Mouse (Mus musculus): ENCODE results near the gene Btaf1.
"Not testable (repeated sequence)": the region's sequence is repeated elsewhere in the genome, so short reads cannot be mapped to it uniquely, and the experiment has no call there.

Gene Btaf1

GRCm38 (mm10) chr19:36922015-36922414 lies 3.9 kb upstream of the Btaf1 start:
- DNase-seq (ENCODE audit: extremely low spot score, low read depth, low spot score), result no peak

- no peak for DNase-seq (ENCODE audit: extremely low spot score, low read depth, low spot score)
Observed at GRCm38 (mm10) chr19:36922936-36923335, 2.9 kb upstream of the Btaf1 start.

- DNase-seq (ENCODE audit: extremely low spot score, low read depth, low spot score), result no peak
Observed at GRCm38 (mm10) chr19:36926553-36927236, 816 bp downstream of the Btaf1 start.

GRCm38 (mm10) chr19:36927800-36928361 lies 2.0 kb downstream of the Btaf1 start:
- DNase-seq (ENCODE audit: extremely low spot score, low read depth, low spot score), result no peak

GRCm38 (mm10) chr19:36929816-36930215 lies 3.9 kb downstream of the Btaf1 start:
- DNase-seq (ENCODE audit: extremely low spot score, low read depth, low spot score), result no peak

GRCm38 (mm10) chr19:36932097-36932496 lies 6.2 kb downstream of the Btaf1 start:
- DNase-seq (ENCODE audit: extremely low spot score, low read depth, low spot score), result no peak

GRCm38 (mm10) chr19:36932613-36933012 lies 6.7 kb downstream of the Btaf1 start:
- DNase-seq (ENCODE audit: extremely low spot score, low read depth, low spot score), result no peak

- DNase-seq (ENCODE audit: extremely low spot score, low read depth, low spot score), result no peak
Observed at GRCm38 (mm10) chr19:36936285-36936684, 10.4 kb downstream of the Btaf1 start.

GRCm38 (mm10) chr19:36938008-36938407 lies 12.1 kb downstream of the Btaf1 start:
- no peak for DNase-seq (ENCODE audit: extremely low spot score, low read depth, low spot score)

GRCm38 (mm10) chr19:36940064-36940463 lies 14.2 kb downstream of the Btaf1 start:
- no peak for DNase-seq (ENCODE audit: extremely low spot score, low read depth, low spot score)

GRCm38 (mm10) chr19:36953637-36954206 lies 27.8 kb downstream of the Btaf1 start:
- DNase-seq (ENCODE audit: extremely low spot score, low read depth, low spot score), result no peak

- DNase-seq (ENCODE audit: extremely low spot score, low read depth, low spot score), result no peak
Observed at GRCm38 (mm10) chr19:36958331-36958730, 32.5 kb downstream of the Btaf1 start.

GRCm38 (mm10) chr19:36961320-36961719 lies 35.4 kb downstream of the Btaf1 start:
- DNase-seq (ENCODE audit: extremely low spot score, low read depth, low spot score), result no peak

- DNase-seq (ENCODE audit: extremely low spot score, low read depth, low spot score), result not testable (repeated sequence)
Observed at GRCm38 (mm10) chr19:36962544-36963260, 36.8 kb downstream of the Btaf1 start.

- DNase-seq (ENCODE audit: extremely low spot score, low read depth, low spot score), result no peak
Observed at GRCm38 (mm10) chr19:37004557-37004956, 78.7 kb downstream of the Btaf1 start.

- DNase-seq (ENCODE audit: extremely low spot score, low read depth, low spot score), result no peak
Observed at GRCm38 (mm10) chr19:37009878-37010281, 84.0 kb downstream of the Btaf1 start.

GRCm38 (mm10) chr19:37013461-37013860 lies 87.6 kb downstream of the Btaf1 start:
- DNase-seq (ENCODE audit: extremely low spot score, low read depth, low spot score), result no peak

GRCm38 (mm10) chr19:37014173-37014939 lies 88.5 kb downstream of the Btaf1 start:
- DNase-seq (ENCODE audit: extremely low spot score, low read depth, low spot score), result no peak

GRCm38 (mm10) chr19:37016890-37017289 lies 91.0 kb downstream of the Btaf1 start:
- no peak for DNase-seq (ENCODE audit: extremely low spot score, low read depth, low spot score)

- peak; percentile 39 for DNase-seq (ENCODE audit: extremely low spot score, low read depth, low spot score)
Observed at GRCm38 (mm10) chr19:37018411-37018810, 92.5 kb downstream of the Btaf1 start.

- DNase-seq (ENCODE audit: extremely low spot score, low read depth, low spot score), result no peak
Observed at GRCm38 (mm10) chr19:37018931-37019330, 93.1 kb downstream of the Btaf1 start.
